Mouse (Mus musculus) heart, embryonic 16.5 days (tissue): ENCODE data around the gene Mpzl1. TPM values are rescaled to one million over a fixed set of nuclear protein-coding genes. Genes with fewer than 3 reads are reported as not detected.
"Not testable (repeated sequence)": the region's sequence is repeated elsewhere in the genome, so short reads cannot be mapped to it uniquely, and the experiment has no call there.

Experiments
- ATAC-seq: fragments of 200-750 bp; cut with Nextera tagmentation; replicated peaks from 2 replicates; pipeline ENCODE4 v1.8.0; 2017; ENCODE audit warnings: moderate number of reproducible peaks; ENCODE audit not compliant: insufficient read depth, low FRiP score; ENCODE audit errors: extremely low read depth
- H3K27ac ChIP-seq: fragments of 300-500 bp; sonication (generic); 2 replicates; pipeline ENCODE4 v1.5.1; 2014; ENCODE audit warnings: mild to moderate bottlenecking, low read length, control low read depth, moderate library complexity
- H3K27me3 ChIP-seq: fragments of 300-500 bp; sonication (generic); 2 replicates; pipeline ENCODE4 v1.6.1; 2014; ENCODE audit warnings: low read length, mixed read lengths; ENCODE audit not compliant: control insufficient read depth, insufficient read depth
- H3K36me3 ChIP-seq: fragments of 300-500 bp; sonication (generic); 2 replicates; pipeline ENCODE4 v1.6.1; 2014; ENCODE audit not compliant: control insufficient read depth, insufficient read depth
- H3K4me1 ChIP-seq: fragments of 300-500 bp; sonication (generic); 2 replicates; pipeline ENCODE4 v1.6.1; 2014; ENCODE audit warnings: low read length, mixed read lengths; ENCODE audit not compliant: control insufficient read depth, insufficient read depth
- H3K4me2 ChIP-seq: fragments of 300-500 bp; sonication (generic); 2 replicates; pipeline ENCODE4 v1.6.1; 2014; ENCODE audit warnings: low read depth, mild to moderate bottlenecking, control low read depth, low read length
- H3K4me3 ChIP-seq: fragments of 300-500 bp; sonication (generic); 2 replicates; pipeline ENCODE4 v1.5.1; 2014; ENCODE audit warnings: mild to moderate bottlenecking, control low read depth, low read length
- H3K9ac ChIP-seq: fragments of 300-500 bp; sonication (generic); 2 replicates; pipeline ENCODE4 v1.6.1; 2014; ENCODE audit warnings: low read length, control low read depth
- H3K9me3 ChIP-seq: fragments of 300-500 bp; sonication (generic); replicated peaks from 2 replicates; pipeline ENCODE4 v1.6.1; 2016; ENCODE audit warnings: low read length; ENCODE audit not compliant: control insufficient read depth
- WGBS: fragments of 180-500 bp; shearing (Covaris S2); extraction: QIAGEN DNeasy Blood & Tissue Kit; methylation state at CpG from one replicate; pipeline ENCODE4 v1.1.7; 2014; 5-methylcytosine and 5-hydroxymethylcytosine counted together
- polyA plus RNA-seq: library from polyadenylated mRNA; unstranded; fragments of >200 nt; fragmentation: Nextera tagmentation; extraction: Ambion mirVana; gene quantifications from 2 replicates; pipeline ENCODE4 v1.2.1, GENCODE M21; 2015

Mpzl1 gene
- polyA plus RNA-seq = 95.3 and 104 TPM in 2 replicates

- no peaks in the 10 kb centered on the region for H3K27me3 ChIP-seq
- ATAC-seq = peak; percentile 99
- H3K4me3 ChIP-seq = peak within 1 kb of the TSS; percentile 66
- H3K4me1 ChIP-seq = peaks cover 26% of the 10 kb centered on the region
- no peaks in the 10 kb centered on the region for H3K9me3 ChIP-seq
- H3K36me3 ChIP-seq = no peaks in the 10 kb centered on the region
- H3K9ac ChIP-seq = peak within 1 kb of the TSS; percentile 75
- WGBS = under 1% methylated on average over 45 of the region's 73 CpGs
- peak within 1 kb of the TSS; percentile 80 for H3K4me2 ChIP-seq
- H3K27ac ChIP-seq = peak within 1 kb of the TSS; percentile 94
These were observed at the start of gene Mpzl1 for GRCm38 (mm10) chr1:165634151-165634884. TSS of gene Mpzl1 (minus strand) at chr1:165634538.

- peak overlapping the region; percentile 10; the same call in 1 of the 2 replicates for H3K4me2 ChIP-seq
- H3K36me3 ChIP-seq = peaks cover 8% of the 10 kb centered on the region
- no peak for ATAC-seq
- H3K27ac ChIP-seq = peak overlapping the region; percentile 37
- H3K9me3 ChIP-seq = no peaks in the 10 kb centered on the region
- H3K27me3 ChIP-seq = no peaks in the 10 kb centered on the region
- 0 out of 2 replicates have a peak overlapping the region, but pooled peaks have one; percentile 31 for H3K9ac ChIP-seq
- no peak overlapping the region for H3K4me3 ChIP-seq
- peaks cover 86% of the 10 kb centered on the region for H3K4me1 ChIP-seq
- WGBS = 55% methylated on average over 18 of the region's 18 CpGs
These were observed 47.9 kb upstream of the Mpzl1 start for GRCm38 (mm10) chr1:165682056-165682853.

GRCm38 (mm10) chr1:165681045-165681794, 46.9 kb upstream of the Mpzl1 start:
- 55% methylated on average over 13 of the region's 13 CpGs for WGBS
- Histone ChIP-seq H3K4me1 (peaks cover 86% of the 10 kb centered on the region), H3K36me3 (peaks cover 8% of the 10 kb centered on the region), H3K9ac (peak overlapping the region; percentile 15; the same call in 1 of the 2 replicates), H3K4me2 (no peak overlapping the region), H3K27ac (peak overlapping the region; percentile 37), H3K27me3 (no peaks in the 10 kb centered on the region), H3K9me3 (no peaks in the 10 kb centered on the region), H3K4me3 (no peak overlapping the region)
- no peak for ATAC-seq

GRCm38 (mm10) chr1:165680086-165680485, 45.7 kb upstream of the Mpzl1 start:
- H3K9ac ChIP-seq = peak overlapping the region; percentile 43
- ATAC-seq, H3K27me3 ChIP-seq, H3K4me3 ChIP-seq, H3K4me2 ChIP-seq, H3K9me3 ChIP-seq: not testable (repeated sequence)
- peaks cover 11% of the 10 kb centered on the region for H3K36me3 ChIP-seq
- peaks cover 88% of the 10 kb centered on the region for H3K4me1 ChIP-seq
- H3K27ac ChIP-seq = peak overlapping the region; percentile 72

GRCm38 (mm10) chr1:165679618-165679997, 45.3 kb upstream of the Mpzl1 start:
- Histone ChIP-seq H3K4me1 (peaks cover 88% of the 10 kb centered on the region), H3K9me3 (no peaks in the 10 kb centered on the region), H3K36me3 (peaks cover 11% of the 10 kb centered on the region), H3K4me2 (no peak overlapping the region), H3K9ac (peak overlapping the region; percentile 43), H3K27me3 (no peaks in the 10 kb centered on the region), H3K4me3 (no peak overlapping the region), H3K27ac (peak overlapping the region; percentile 72)
- 15% methylated on average over 3 of the region's 3 CpGs for WGBS
- ATAC-seq = no peak

- 72% methylated on average over 15 of the region's 15 CpGs for WGBS
- H3K27ac ChIP-seq = peak overlapping the region; percentile 72
- no peaks in the 10 kb centered on the region for H3K9me3 ChIP-seq
- H3K4me3 ChIP-seq = no peak overlapping the region
- no peak overlapping the region for H3K9ac ChIP-seq
- peaks cover 88% of the 10 kb centered on the region for H3K4me1 ChIP-seq
- no peaks in the 10 kb centered on the region for H3K27me3 ChIP-seq
- H3K36me3 ChIP-seq = peaks cover 11% of the 10 kb centered on the region
- no peak for ATAC-seq
- no peak overlapping the region for H3K4me2 ChIP-seq
These were observed 44.7 kb upstream of the Mpzl1 start for GRCm38 (mm10) chr1:165678861-165679617.

GRCm38 (mm10) chr1:165677558-165677957, 43.2 kb upstream of the Mpzl1 start:
- ATAC-seq = peak; percentile 23; the same call in 1 of the 2 replicates
- Histone ChIP-seq H3K4me2 (peak overlapping the region; percentile 18; the same call in 1 of the 2 replicates), H3K9me3 (no peaks in the 10 kb centered on the region), H3K4me1 (peaks cover 86% of the 10 kb centered on the region), H3K36me3 (peaks cover 7% of the 10 kb centered on the region), H3K27ac (peak overlapping the region; percentile 90), H3K9ac (peak overlapping the region; percentile 21), H3K4me3 (no peak overlapping the region), H3K27me3 (no peaks in the 10 kb centered on the region)
- 40% methylated on average over 4 of the region's 4 CpGs for WGBS

GRCm38 (mm10) chr1:165676993-165677392, 42.7 kb upstream of the Mpzl1 start:
- peak; percentile 49 for ATAC-seq
- Histone ChIP-seq H3K9me3 (no peaks in the 10 kb centered on the region), H3K4me2 (peak overlapping the region; percentile 17; the same call in 1 of the 2 replicates), H3K27me3 (no peaks in the 10 kb centered on the region), H3K4me1 (peaks cover 84% of the 10 kb centered on the region), H3K9ac (peak overlapping the region; percentile 48), H3K27ac (peak overlapping the region; percentile 90), H3K4me3 (no peak overlapping the region), H3K36me3 (peaks cover 7% of the 10 kb centered on the region)
- WGBS = 31% methylated on average over 3 of the region's 3 CpGs
